Mouse (Mus musculus) neural tube, embryonic 14.5 days (tissue): Measurements from ENCODE around the gene Rab11fip4. TPM values are rescaled to one million over a fixed set of nuclear protein-coding genes. Genes with fewer than 3 reads are reported as not detected.

Source experiments
- ATAC-seq: fragments of 200-750 bp; cut with Nextera tagmentation; 2 replicates; pipeline ENCODE4 v1.8.0; 2017; ENCODE audit warnings: low read depth, mild to moderate bottlenecking, moderate TSS enrichment, moderate library complexity
- H3K27ac ChIP-seq: fragments of 300-500 bp; sonication (generic); 2 replicates; pipeline ENCODE4 v1.5.1; 2014; ENCODE audit warnings: low read depth, mild to moderate bottlenecking, control low read depth, low read length, moderate library complexity, mixed read lengths
- H3K27me3 ChIP-seq: fragments of 300-500 bp; sonication (generic); 2 replicates; pipeline ENCODE4 v1.6.1; 2014; ENCODE audit warnings: low read length; ENCODE audit not compliant: control insufficient read depth, insufficient read depth
- H3K36me3 ChIP-seq: fragments of 300-500 bp; sonication (generic); 2 replicates; pipeline ENCODE4 v1.6.1; 2014; ENCODE audit warnings: low read length, mixed read lengths; ENCODE audit not compliant: control insufficient read depth, insufficient read depth
- H3K4me1 ChIP-seq: fragments of 300-500 bp; sonication (generic); 2 replicates; pipeline ENCODE4 v1.6.1; 2014; ENCODE audit warnings: low read length; ENCODE audit not compliant: control insufficient read depth, insufficient read depth
- H3K4me2 ChIP-seq: fragments of 300-500 bp; sonication (generic); 2 replicates; pipeline ENCODE4 v1.6.1; 2014; ENCODE audit warnings: mild to moderate bottlenecking, low read depth, low read length, control low read depth
- H3K4me3 ChIP-seq: fragments of 300-500 bp; sonication (generic); 2 replicates; pipeline ENCODE4 v1.5.1; 2014; ENCODE audit warnings: low read depth, low read length, control low read depth, mixed read lengths
- H3K9ac ChIP-seq: fragments of 300-500 bp; sonication (generic); replicated peaks from 2 replicates; pipeline ENCODE4 v1.6.1; 2014; ENCODE audit warnings: low read depth, mild to moderate bottlenecking, control low read depth, low read length, mixed read lengths
- H3K9me3 ChIP-seq: fragments of 300-500 bp; sonication (generic); 2 replicates; pipeline ENCODE4 v1.6.1; 2016; ENCODE audit warnings: low read length; ENCODE audit not compliant: control insufficient read depth
- WGBS: fragments of 180-500 bp; shearing (Covaris S2); extraction: QIAGEN DNeasy Blood & Tissue Kit; methylation state at CpG from one replicate; pipeline ENCODE4 v1.1.7; 2014; 5-methylcytosine and 5-hydroxymethylcytosine counted together
- polyA plus RNA-seq: library from polyadenylated mRNA; unstranded; fragments of >200 nt; fragmentation: Nextera tagmentation; extraction: Ambion mirVana; gene quantifications from 2 replicates; pipeline ENCODE4 v1.2.1, GENCODE M21; 2014

The Rab11fip4 gene
- polyA plus RNA-seq, 1 experiment from 2014 or later: 23.1 TPM

DNA sequence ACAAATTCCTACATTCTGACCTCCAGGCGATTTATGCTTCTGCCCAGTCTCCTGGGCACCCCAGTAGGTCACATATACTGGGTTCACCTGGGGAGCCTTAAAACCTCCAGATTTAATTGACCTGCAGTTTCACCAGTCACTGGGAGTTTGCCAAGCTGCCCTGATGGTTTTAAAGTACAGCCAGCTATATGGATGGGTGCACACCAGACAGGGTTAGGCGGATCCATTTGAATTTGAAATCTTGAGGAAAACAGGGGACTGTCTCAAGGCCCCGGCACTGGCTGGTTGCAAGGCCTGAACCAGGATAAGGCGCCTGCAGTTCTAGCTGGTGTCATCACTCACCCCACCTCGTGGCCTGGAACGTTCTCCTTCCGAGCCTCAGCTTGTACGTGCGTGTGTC is 52.7 kb downstream of the Rab11fip4 start:
- no peak overlapping the region for H3K27ac ChIP-seq
- peaks cover 25% of the 10 kb centered on the region for H3K4me1 ChIP-seq
- 51% methylated on average over 9 of the region's 9 CpGs for WGBS

DNA sequence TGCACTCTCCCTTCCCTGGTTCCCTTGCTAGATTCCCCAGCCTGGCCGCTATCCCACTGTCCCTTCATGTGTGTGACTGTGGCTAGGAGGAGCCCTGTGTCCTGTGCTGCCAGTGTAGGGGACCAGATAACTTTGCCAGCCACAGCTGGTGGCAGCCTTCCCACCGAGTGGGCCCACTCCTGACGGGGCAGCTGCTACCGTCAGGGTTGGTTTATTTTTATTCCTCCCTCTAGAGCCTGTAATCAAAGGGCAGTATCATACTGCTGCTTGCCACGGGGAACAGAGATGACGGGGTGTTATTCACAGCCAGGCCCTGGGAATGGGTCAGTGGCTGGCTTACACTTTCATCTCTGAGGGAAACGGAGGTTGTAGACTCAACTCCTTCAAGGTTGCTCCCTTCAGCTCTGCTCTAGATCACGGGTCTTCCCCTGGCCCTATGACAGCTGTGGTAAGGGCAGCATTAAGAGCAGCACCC is 53.7 kb downstream of the Rab11fip4 start:
- H3K4me1 ChIP-seq: peaks cover 25% of the 10 kb centered on the region
- H3K4me3 ChIP-seq: no peak overlapping the region
- 0 out of 2 replicates have a peak overlapping the region, but pooled peaks have one; percentile 12 for H3K27ac ChIP-seq
- ATAC-seq: peak; percentile 23; the same call in 1 of the 2 replicates
- no peaks in the 10 kb centered on the region for H3K36me3 ChIP-seq
- 0 out of 2 replicates have a peak overlapping the region, but pooled peaks have one; percentile 28 for H3K9ac ChIP-seq
- 18% methylated on average over 8 of the region's 8 CpGs for WGBS
- no peak overlapping the region for H3K4me2 ChIP-seq
- no peaks in the 10 kb centered on the region for H3K27me3 ChIP-seq
- H3K9me3 ChIP-seq: no peaks in the 10 kb centered on the region

More for the DNA sequence above, 52.7 kb downstream of the Rab11fip4 start:
- Histone ChIP-seq H3K4me2 (no peak overlapping the region), H3K9me3 (no peaks in the 10 kb centered on the region), H3K9ac (no peak overlapping the region), H3K36me3 (no peaks in the 10 kb centered on the region), H3K27me3 (no peaks in the 10 kb centered on the region), H3K4me3 (no peak overlapping the region)
- 0 out of 2 replicates have a peak, but pooled peaks have one; percentile 6 for ATAC-seq

DNA sequence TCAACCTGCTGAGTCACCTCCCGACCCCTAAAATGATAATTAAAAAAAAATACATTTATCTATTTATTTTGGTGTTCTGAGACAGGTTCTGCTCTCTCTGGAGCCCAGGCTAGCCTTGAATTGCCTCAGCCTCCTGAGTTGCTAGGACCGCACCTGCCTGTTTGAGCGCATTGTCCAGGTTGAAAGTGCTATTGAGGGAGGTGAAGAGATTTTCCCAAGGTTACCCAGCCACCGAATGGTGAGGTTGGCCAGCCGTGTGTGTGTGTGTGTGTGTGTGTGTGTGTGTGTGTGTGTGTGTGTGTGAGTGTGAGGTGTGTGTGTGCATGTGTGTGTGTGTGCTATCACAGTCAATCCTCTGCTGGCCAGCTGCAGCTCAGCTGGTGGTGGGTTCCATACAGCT is 55.0 kb downstream of the Rab11fip4 start:
- WGBS: 63% methylated on average over 5 of the region's 5 CpGs
- Histone ChIP-seq H3K9ac (no peak overlapping the region), H3K9me3 (no peaks in the 10 kb centered on the region), H3K4me1 (peaks cover 30% of the 10 kb centered on the region), H3K36me3 (no peaks in the 10 kb centered on the region), H3K4me3 (no peak overlapping the region), H3K27me3 (no peaks in the 10 kb centered on the region), H3K27ac (no peak overlapping the region), H3K4me2 (no peak overlapping the region)
- ATAC-seq: no peak

GRCm38 (mm10) chr11:79646467-79647070 is 55.6 kb downstream of the Rab11fip4 start:
- Histone ChIP-seq H3K36me3 (no peaks in the 10 kb centered on the region), H3K9me3 (no peaks in the 10 kb centered on the region), H3K4me1 (peaks cover 30% of the 10 kb centered on the region), H3K27me3 (no peaks in the 10 kb centered on the region), H3K4me2 (no peak overlapping the region), H3K9ac (no peak overlapping the region), H3K4me3 (no peak overlapping the region), H3K27ac (peak overlapping the region; percentile 48; the same call in 1 of the 2 replicates)
- WGBS: 11% methylated on average over 12 of the region's 12 CpGs
- ATAC-seq: peak; percentile 39; the same call in 1 of the 2 replicates

DNA sequence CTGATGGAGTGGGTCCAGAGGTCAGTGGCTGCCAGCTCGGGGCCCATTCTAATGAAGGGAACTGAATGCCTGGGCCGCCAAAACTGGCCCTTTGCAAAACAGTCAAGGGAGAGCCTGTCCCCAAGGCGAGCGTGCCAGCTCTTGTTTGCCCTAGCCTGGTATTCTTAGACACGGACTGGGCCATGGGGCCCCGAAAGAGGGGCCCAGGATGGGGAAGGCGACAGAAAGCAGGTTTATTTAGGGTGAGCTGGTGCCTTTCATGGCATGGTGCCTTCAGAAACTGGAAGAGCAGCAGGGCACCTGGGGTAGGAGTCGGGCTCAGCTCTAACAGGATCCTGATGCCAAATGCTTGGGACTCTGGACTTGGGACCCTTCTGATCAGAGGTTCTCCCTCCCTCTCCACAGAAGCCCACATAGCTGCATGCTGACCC is 56.1 kb downstream of the Rab11fip4 start:
- Histone ChIP-seq H3K4me2 (no peak overlapping the region), H3K4me3 (no peak overlapping the region), H3K9me3 (no peaks in the 10 kb centered on the region), H3K4me1 (peaks cover 30% of the 10 kb centered on the region), H3K36me3 (no peaks in the 10 kb centered on the region), H3K27ac (peak overlapping the region; percentile 48; the same call in 1 of the 2 replicates), H3K27me3 (no peaks in the 10 kb centered on the region), H3K9ac (no peak overlapping the region)
- 27% methylated on average over 8 of the region's 8 CpGs for WGBS
- ATAC-seq: no peak

DNA sequence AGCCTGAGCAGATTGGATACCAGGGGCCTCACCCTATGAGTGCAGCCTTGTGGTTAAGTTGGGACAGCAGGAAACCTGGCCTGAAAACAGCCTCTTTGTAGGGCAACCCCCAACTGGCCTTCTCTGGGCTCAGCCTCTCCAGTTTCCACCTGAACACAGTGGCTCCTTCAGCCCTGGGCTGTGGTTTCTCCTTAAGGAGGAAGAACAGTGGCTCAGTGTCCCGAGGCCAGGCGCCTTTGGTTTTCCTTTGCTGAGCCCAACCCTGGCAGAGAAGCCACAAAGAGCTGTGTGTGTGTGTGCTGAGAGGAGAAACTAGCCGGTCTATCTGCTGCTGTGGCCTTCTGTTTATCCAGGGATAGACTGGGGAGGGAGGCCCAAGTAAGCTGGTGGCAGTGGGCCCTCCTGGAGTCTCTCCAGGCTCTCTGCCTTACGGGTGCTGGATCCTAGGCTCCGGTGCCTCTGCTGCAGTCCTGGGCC is 59.4 kb downstream of the Rab11fip4 start:
- ATAC-seq: no peak
- no peaks in the 10 kb centered on the region for H3K36me3 ChIP-seq
- H3K4me3 ChIP-seq: no peak overlapping the region
- WGBS: 55% methylated on average over 5 of the region's 5 CpGs
- no peak overlapping the region for H3K9ac ChIP-seq
- H3K4me2 ChIP-seq: no peak overlapping the region
- no peaks in the 10 kb centered on the region for H3K27me3 ChIP-seq
- H3K9me3 ChIP-seq: no peaks in the 10 kb centered on the region
- H3K4me1 ChIP-seq: peaks cover 14% of the 10 kb centered on the region; the same call in 1 of the 2 replicates
- no peak overlapping the region for H3K27ac ChIP-seq

- no peak overlapping the region for H3K4me2 ChIP-seq
- H3K4me3 ChIP-seq: no peak overlapping the region
- no peaks in the 10 kb centered on the region for H3K9me3 ChIP-seq
- no peaks in the 10 kb centered on the region for H3K27me3 ChIP-seq
- H3K27ac ChIP-seq: no peak overlapping the region
- no peaks in the 10 kb centered on the region for H3K36me3 ChIP-seq
- H3K4me1 ChIP-seq: peaks cover 5% of the 10 kb centered on the region; the same call in 1 of the 2 replicates
- no peak overlapping the region for H3K9ac ChIP-seq
- no peak for ATAC-seq
- WGBS: 76% methylated on average over 9 of the region's 9 CpGs
Measured at GRCm38 (mm10) chr11:79652257-79652656, 61.2 kb downstream of the Rab11fip4 start.

- Histone ChIP-seq H3K27ac (no peak overlapping the region), H3K4me1 (peaks cover 4% of the 10 kb centered on the region; the same call in 1 of the 2 replicates), H3K4me2 (no peak overlapping the region), H3K9ac (no peak overlapping the region), H3K9me3 (no peaks in the 10 kb centered on the region), H3K4me3 (no peak overlapping the region), H3K27me3 (no peaks in the 10 kb centered on the region), H3K36me3 (no peaks in the 10 kb centered on the region)
- WGBS: 81% methylated on average over 20 of the region's 20 CpGs
- ATAC-seq: no peak
Measured at GRCm38 (mm10) chr11:79652921-79653575, 62.0 kb downstream of the Rab11fip4 start.

GRCm38 (mm10) chr11:79654407-79654831 is 63.4 kb downstream of the Rab11fip4 start:
- WGBS: 89% methylated on average over 4 of the region's 4 CpGs
- H3K4me2 ChIP-seq: no peak overlapping the region
- no peak for ATAC-seq
- no peaks in the 10 kb centered on the region for H3K9me3 ChIP-seq
- no peak overlapping the region for H3K9ac ChIP-seq
- no peaks in the 10 kb centered on the region for H3K27me3 ChIP-seq
- H3K36me3 ChIP-seq: no peaks in the 10 kb centered on the region
- no peak overlapping the region for H3K4me3 ChIP-seq
- H3K27ac ChIP-seq: no peak overlapping the region
- H3K4me1 ChIP-seq: peaks cover 4% of the 10 kb centered on the region; the same call in 1 of the 2 replicates
